Mouse (Mus musculus) olfactory bulb, adult 2 months (tissue): ENCODE data around the gene Bmt2.

Experiments used
- CTCF ChIP-seq: fragments of 200-500 bp; IDR thresholded peaks from 2 replicates; pipeline ENCODE4 v1.5.1; 2012; ENCODE audit warnings: low read depth, mild to moderate bottlenecking, low read length, moderate library complexity; ENCODE audit not compliant: insufficient read depth
- POLR2A ChIP-seq: fragments of 200-500 bp; IDR thresholded peaks from 2 replicates; pipeline ENCODE4 v1.6.1; 2012; ENCODE audit warnings: mild to moderate bottlenecking, low read depth, low read length, moderate library complexity; ENCODE audit not compliant: insufficient read depth

GRCm38 (mm10) chr6:13648305-13648704 is 29.5 kb downstream of the Bmt2 start:
- TF ChIP-seq CTCF (no peak), POLR2A (no peak)
